Mouse (Mus musculus) liver, embryonic 12.5 days (tissue): Measurements from ENCODE around the gene Slc25a3. TPM values are rescaled to one million over a fixed set of nuclear protein-coding genes. Genes with fewer than 3 reads are reported as not detected.

ENCODE experiments used
- ATAC-seq: fragments of 200-750 bp; cut with Nextera tagmentation; 2 replicates; pipeline ENCODE4 v1.8.0; 2017; ENCODE audit warnings: moderate number of reproducible peaks, mild to moderate bottlenecking, moderate library complexity
- H3K27ac ChIP-seq: fragments of 300-500 bp; sonication (generic); 2 replicates; pipeline ENCODE4 v1.5.1; 2016; ENCODE audit warnings: mild to moderate bottlenecking
- H3K27me3 ChIP-seq: fragments of 300-500 bp; sonication (generic); replicated peaks from 2 replicates; pipeline ENCODE4 v1.6.1; 2016; ENCODE audit warnings: mild to moderate bottlenecking, moderate library complexity
- H3K36me3 ChIP-seq: fragments of 300-500 bp; sonication (generic); 2 replicates; pipeline ENCODE4 v1.6.1; 2016; ENCODE audit warnings: mild to moderate bottlenecking, moderate library complexity
- H3K4me1 ChIP-seq: fragments of 300-500 bp; sonication (generic); 2 replicates; pipeline ENCODE4 v1.6.1; 2016
- H3K4me2 ChIP-seq: fragments of 300-500 bp; sonication (generic); 2 replicates; pipeline ENCODE4 v1.6.1; 2016; ENCODE audit warnings: mild to moderate bottlenecking, moderate library complexity
- H3K4me3 ChIP-seq: fragments of 300-500 bp; sonication (generic); 2 replicates; pipeline ENCODE4 v1.5.1; 2016; ENCODE audit warnings: mild to moderate bottlenecking, moderate library complexity
- H3K9ac ChIP-seq: fragments of 300-500 bp; sonication (generic); 2 replicates; pipeline ENCODE4 v1.6.1; 2016; ENCODE audit warnings: mild to moderate bottlenecking, moderate library complexity
- H3K9me3 ChIP-seq: fragments of 300-500 bp; sonication (generic); replicated peaks from 2 replicates; pipeline ENCODE4 v1.6.1; 2016; ENCODE audit warnings: mild to moderate bottlenecking, moderate library complexity
- WGBS: fragments of 180-500 bp; shearing (Covaris S2); methylation state at CpG from one replicate; pipeline ENCODE4 v1.1.7; 2016; ENCODE audit not compliant: insufficient replicate concordance; 5-methylcytosine and 5-hydroxymethylcytosine counted together
- polyA plus RNA-seq: library from polyadenylated mRNA; unstranded; fragments of >200 nt; fragmentation: Nextera tagmentation; extraction: Ambion mirVana; gene quantifications from 2 replicates; pipeline ENCODE4 v1.2.1, GENCODE M21; 2016

Slc25a3 gene
- polyA plus RNA-seq, 1 experiment from 2014 or later, result 297 TPM

DNA sequence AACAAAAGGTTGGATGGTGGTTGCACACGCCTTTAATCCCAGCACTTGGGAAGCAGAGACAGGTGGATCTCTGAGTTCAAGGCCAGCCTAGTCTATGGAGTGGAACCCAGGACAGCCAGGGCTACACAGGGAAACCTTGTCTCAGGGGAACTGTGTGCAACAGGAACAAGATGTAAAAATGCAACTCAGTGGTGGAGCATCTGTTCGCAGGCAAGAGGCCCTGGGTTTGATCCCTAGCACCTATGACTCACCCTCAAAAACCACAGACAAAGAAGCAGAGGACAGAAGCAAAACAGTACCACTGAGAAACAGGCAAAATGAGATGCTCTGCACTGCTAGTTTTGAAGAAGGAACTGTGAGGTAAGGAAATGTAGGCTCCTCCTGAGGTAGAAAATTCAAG, 47.2 kb downstream of the Slc25a3 start:
- no peak overlapping the region for H3K27ac ChIP-seq
- no peak overlapping the region for H3K4me3 ChIP-seq
- H3K4me2 ChIP-seq, result no peak overlapping the region
- H3K27me3 ChIP-seq, result no peaks in the 10 kb centered on the region
- no peaks in the 10 kb centered on the region for H3K9me3 ChIP-seq
- no peak for ATAC-seq
- H3K36me3 ChIP-seq, result peaks cover 56% of the 10 kb centered on the region
- WGBS, result 69% methylated on average over 2 of the region's 2 CpGs
- no peak overlapping the region for H3K9ac ChIP-seq
- peaks cover 9% of the 10 kb centered on the region; the same call in 1 of the 2 replicates for H3K4me1 ChIP-seq

DNA sequence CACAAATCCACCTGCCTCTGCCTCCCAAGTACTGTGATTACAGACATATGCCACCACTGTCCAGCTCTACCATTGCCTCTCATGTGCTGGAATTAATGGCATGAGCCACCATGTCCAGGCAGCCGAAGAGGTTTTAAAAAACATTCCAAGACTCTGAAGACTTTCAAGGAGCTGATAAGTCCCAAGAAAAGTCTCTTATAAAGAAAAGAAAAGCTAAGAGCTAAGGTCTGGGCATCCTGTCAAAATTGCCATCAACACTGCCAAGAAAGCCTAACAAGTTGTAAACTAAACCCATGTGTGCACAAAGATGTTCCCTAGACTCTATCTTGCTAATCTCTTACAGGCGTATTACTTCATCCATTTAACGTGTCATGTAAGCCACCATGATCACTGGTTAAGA, 50.5 kb downstream of the Slc25a3 start:
- H3K27me3 ChIP-seq, result no peaks in the 10 kb centered on the region
- peaks cover 65% of the 10 kb centered on the region for H3K36me3 ChIP-seq
- no peak overlapping the region for H3K4me3 ChIP-seq
- no peak for ATAC-seq
- H3K9ac ChIP-seq, result no peak overlapping the region
- no peaks in the 10 kb centered on the region for H3K4me1 ChIP-seq
- H3K9me3 ChIP-seq, result no peaks in the 10 kb centered on the region
- no peak overlapping the region for H3K27ac ChIP-seq
- 79% methylated on average over 3 of the region's 3 CpGs for WGBS
- no peak overlapping the region for H3K4me2 ChIP-seq

DNA sequence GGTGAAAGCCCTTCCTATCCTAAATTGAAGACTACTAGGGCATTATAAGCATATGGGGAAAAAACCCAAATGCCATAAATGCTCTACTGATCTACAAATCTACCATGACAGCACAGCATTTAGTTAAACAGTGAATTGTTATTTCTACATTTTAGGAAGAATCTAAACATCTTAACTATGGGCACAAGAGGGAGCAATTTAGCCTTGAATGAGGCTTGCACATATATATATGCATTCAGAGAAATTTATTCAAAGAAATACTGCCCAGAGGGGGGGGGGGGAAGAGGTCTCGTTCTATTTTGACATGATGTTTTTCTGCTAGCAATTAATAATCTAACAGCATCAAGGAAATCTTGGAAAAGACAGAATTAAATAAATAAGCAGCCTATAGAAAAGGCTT, 52.1 kb downstream of the Slc25a3 start:
- H3K9me3 ChIP-seq, result no peaks in the 10 kb centered on the region
- no peak overlapping the region for H3K4me3 ChIP-seq
- no peaks in the 10 kb centered on the region for H3K4me1 ChIP-seq
- ATAC-seq, result no peak
- peaks cover 64% of the 10 kb centered on the region for H3K36me3 ChIP-seq
- no peak overlapping the region for H3K9ac ChIP-seq
- no peaks in the 10 kb centered on the region for H3K27me3 ChIP-seq
- WGBS, result 59% methylated on average over 1 of the region's 1 CpGs
- no peak overlapping the region for H3K27ac ChIP-seq
- H3K4me2 ChIP-seq, result no peak overlapping the region

Other genes starting within 250 kb of the Slc25a3 start
- gene Apaf1, start 41.3 kb downstream of the Slc25a3 start, polyA plus RNA-seq, result 12.6 and 13.9 TPM in 2 replicates
- gene Ikbip, start 41.1 kb downstream of the Slc25a3 start, polyA plus RNA-seq, result 14.0 and 14.8 TPM in 2 replicates
- 215 and 229 TPM in 2 replicates for gene Tmpo, start 57.3 kb upstream of the Slc25a3 start, polyA plus RNA-seq